Mouse (Mus musculus) stomach, postnatal 0 days (tissue): ENCODE data around the gene Capzb. TPM values are rescaled to one million over a fixed set of nuclear protein-coding genes. Genes with fewer than 3 reads are reported as not detected.
A peak's percentile ranks its signal among the peaks of the same experiment; 100 is the strongest.

ENCODE experiments used
- ATAC-seq: fragments of 200-750 bp; cut with Nextera tagmentation; 2 replicates; pipeline ENCODE4 v1.8.0; 2017; ENCODE audit not compliant: low FRiP score, low TSS enrichment
- DNase-seq: peaks from one replicate; pipeline ENCODE4 v3.0.0-alpha.2; 2016; ENCODE audit warnings: low spot score
- H3K27ac ChIP-seq: fragments of 300-500 bp; sonication (generic); replicated peaks from 2 replicates; pipeline ENCODE4 v1.5.1; 2014; ENCODE audit warnings: mild to moderate bottlenecking, control low read depth
- H3K27me3 ChIP-seq: fragments of 300-500 bp; sonication (generic); 2 replicates; pipeline ENCODE4 v1.6.1; 2014; ENCODE audit warnings: low read length; ENCODE audit not compliant: control insufficient read depth, insufficient read depth
- H3K36me3 ChIP-seq: fragments of 300-500 bp; sonication (generic); 2 replicates; pipeline ENCODE4 v1.6.1; 2014; ENCODE audit warnings: low read length, mixed read lengths; ENCODE audit not compliant: control insufficient read depth, insufficient read depth
- H3K4me1 ChIP-seq: fragments of 300-500 bp; sonication (generic); replicated peaks from 2 replicates; pipeline ENCODE4 v1.6.1; 2014; ENCODE audit warnings: antibody characterized with exemption; ENCODE audit not compliant: control insufficient read depth, insufficient read depth
- H3K4me2 ChIP-seq: fragments of 300-500 bp; sonication (generic); replicated peaks from 2 replicates; pipeline ENCODE4 v1.6.1; 2014; ENCODE audit warnings: low read depth, mild to moderate bottlenecking, control low read depth, moderate library complexity
- H3K4me3 ChIP-seq: fragments of 300-500 bp; sonication (generic); 2 replicates; pipeline ENCODE4 v1.5.1; 2014; ENCODE audit warnings: low read depth, low read length, control low read depth
- H3K9ac ChIP-seq: fragments of 300-500 bp; sonication (generic); 2 replicates; pipeline ENCODE4 v1.6.1; 2014; ENCODE audit warnings: mild to moderate bottlenecking, low read length, control low read depth, mixed read lengths
- H3K9me3 ChIP-seq: fragments of 300-500 bp; sonication (generic); 2 replicates; pipeline ENCODE4 v1.6.1; 2016; ENCODE audit warnings: low read length; ENCODE audit not compliant: control insufficient read depth
- CTCF ChIP-seq: IDR thresholded peaks from 2 replicates; pipeline ENCODE4 v1.5.1; 2016; ENCODE audit warnings: antibody characterized with exemption, low read depth, mild to moderate bottlenecking, moderate library complexity
- EP300 ChIP-seq: optimal IDR thresholded peaks from 2 replicates; pipeline ENCODE3; 2016; ENCODE audit warnings: antibody characterized with exemption
- WGBS: fragments of 180-500 bp; shearing (Covaris S2); extraction: QIAGEN DNeasy Blood & Tissue Kit; methylation state at CpG from one replicate; pipeline ENCODE4 v1.1.7; 2014; 5-methylcytosine and 5-hydroxymethylcytosine counted together
- polyA plus RNA-seq: library from polyadenylated mRNA; unstranded; fragments of >200 nt; fragmentation: Nextera tagmentation; extraction: Ambion mirVana; gene quantifications from 2 replicates; pipeline ENCODE4 v1.2.1, GENCODE M21; 2015

Capzb gene
- polyA plus RNA-seq, 1 experiment from 2014 or later, result 341 TPM

- no peak overlapping the region for H3K9ac ChIP-seq
- peaks cover under 1% of the 10 kb centered on the region for H3K4me1 ChIP-seq
- H3K36me3 ChIP-seq, result no peaks in the 10 kb centered on the region
- 65% methylated on average over 5 of the region's 5 CpGs for WGBS
- DNase-seq (peak; percentile 77), ATAC-seq (peak; percentile 90)
- peak overlapping the region; percentile 80 for H3K27ac ChIP-seq
- H3K9me3 ChIP-seq, result no peaks in the 10 kb centered on the region
- TF ChIP-seq CTCF, result 0 out of 2 replicates have a peak, but pooled peaks have one; percentile 10
- no peak for TF ChIP-seq EP300
- H3K27me3 ChIP-seq, result no peaks in the 10 kb centered on the region
- H3K4me2 ChIP-seq, result no peak overlapping the region
- no peak overlapping the region for H3K4me3 ChIP-seq
Measured at GRCm38 (mm10) chr4:139185766-139186442, 6.8 kb upstream of the Capzb start.

- no peak for TF ChIP-seq CTCF
- no peak for TF ChIP-seq EP300
- no peak for DNase-seq
- 71% methylated on average over 11 of the region's 11 CpGs for WGBS
Measured at GRCm38 (mm10) chr4:139187930-139188329, 4.8 kb upstream of the Capzb start.

GRCm38 (mm10) chr4:139191605-139192498, 847 bp upstream of the Capzb start:
- peaks cover 15% of the 10 kb centered on the region for H3K4me1 ChIP-seq
- ATAC-seq (no peak), DNase-seq (no peak)
- H3K4me2 ChIP-seq, result peak overlapping the region; percentile 55
- no peaks in the 10 kb centered on the region for H3K27me3 ChIP-seq
- peak overlapping the region; percentile 97 for H3K27ac ChIP-seq
- H3K9ac ChIP-seq, result peak overlapping the region; percentile 78
- TF ChIP-seq EP300, result no peak
- no peak for TF ChIP-seq CTCF
- H3K4me3 ChIP-seq, result peak overlapping the region; percentile 99
- 10% methylated on average over 19 of the region's 19 CpGs for WGBS
- no peaks in the 10 kb centered on the region for H3K36me3 ChIP-seq
- H3K9me3 ChIP-seq, result no peaks in the 10 kb centered on the region

More at GRCm38 (mm10) chr4:139187930-139188329, 4.8 kb upstream of the Capzb start:
- H3K4me2 ChIP-seq, result no peak overlapping the region
- 0 out of 2 replicates have a peak overlapping the region, but pooled peaks have one; percentile 13 for H3K27ac ChIP-seq
- ATAC-seq, result no peak
- H3K27me3 ChIP-seq, result no peaks in the 10 kb centered on the region
- H3K36me3 ChIP-seq, result no peaks in the 10 kb centered on the region
- H3K9me3 ChIP-seq, result no peaks in the 10 kb centered on the region
- H3K4me3 ChIP-seq, result no peak overlapping the region
- no peak overlapping the region for H3K9ac ChIP-seq
- H3K4me1 ChIP-seq, result peaks cover 10% of the 10 kb centered on the region

- 0 out of 2 replicates have a peak, but pooled peaks have one; percentile 0 for ATAC-seq
- Histone ChIP-seq H3K27me3 (no peaks in the 10 kb centered on the region), H3K9me3 (no peaks in the 10 kb centered on the region), H3K36me3 (no peaks in the 10 kb centered on the region), H3K27ac (peak overlapping the region; percentile 96), H3K9ac (peak overlapping the region; percentile 96), H3K4me3 (peak overlapping the region; percentile 99), H3K4me2 (peak overlapping the region; percentile 95), H3K4me1 (peaks cover 20% of the 10 kb centered on the region)
- DNase-seq, result peak; percentile 48
- TF ChIP-seq EP300 (no peak), CTCF (no peak)
- WGBS, result under 1% methylated on average over 30 of the region's 35 CpGs
Measured at GRCm38 (mm10) chr4:139193176-139194093, 736 bp downstream of the Capzb start.

GRCm38 (mm10) chr4:139195101-139195500, 2.4 kb downstream of the Capzb start:
- TF ChIP-seq CTCF (no peak), EP300 (no peak)
- no peak overlapping the region for H3K27ac ChIP-seq
- H3K4me1 ChIP-seq, result peaks cover 20% of the 10 kb centered on the region
- no peak overlapping the region for H3K9ac ChIP-seq
- no peaks in the 10 kb centered on the region for H3K36me3 ChIP-seq
- no peak for DNase-seq
- no peak for ATAC-seq
- H3K27me3 ChIP-seq, result no peaks in the 10 kb centered on the region
- 62% methylated on average over 5 of the region's 5 CpGs for WGBS
- H3K4me3 ChIP-seq, result no peak overlapping the region
- H3K9me3 ChIP-seq, result no peaks in the 10 kb centered on the region
- H3K4me2 ChIP-seq, result no peak overlapping the region
